Mouse (Mus musculus): ENCODE results near the gene Sez6l2.
"Not testable (repeated sequence)": the region's sequence is repeated elsewhere in the genome, so short reads cannot be mapped to it uniquely, and the experiment has no call there.

Sez6l2 gene

DNA sequence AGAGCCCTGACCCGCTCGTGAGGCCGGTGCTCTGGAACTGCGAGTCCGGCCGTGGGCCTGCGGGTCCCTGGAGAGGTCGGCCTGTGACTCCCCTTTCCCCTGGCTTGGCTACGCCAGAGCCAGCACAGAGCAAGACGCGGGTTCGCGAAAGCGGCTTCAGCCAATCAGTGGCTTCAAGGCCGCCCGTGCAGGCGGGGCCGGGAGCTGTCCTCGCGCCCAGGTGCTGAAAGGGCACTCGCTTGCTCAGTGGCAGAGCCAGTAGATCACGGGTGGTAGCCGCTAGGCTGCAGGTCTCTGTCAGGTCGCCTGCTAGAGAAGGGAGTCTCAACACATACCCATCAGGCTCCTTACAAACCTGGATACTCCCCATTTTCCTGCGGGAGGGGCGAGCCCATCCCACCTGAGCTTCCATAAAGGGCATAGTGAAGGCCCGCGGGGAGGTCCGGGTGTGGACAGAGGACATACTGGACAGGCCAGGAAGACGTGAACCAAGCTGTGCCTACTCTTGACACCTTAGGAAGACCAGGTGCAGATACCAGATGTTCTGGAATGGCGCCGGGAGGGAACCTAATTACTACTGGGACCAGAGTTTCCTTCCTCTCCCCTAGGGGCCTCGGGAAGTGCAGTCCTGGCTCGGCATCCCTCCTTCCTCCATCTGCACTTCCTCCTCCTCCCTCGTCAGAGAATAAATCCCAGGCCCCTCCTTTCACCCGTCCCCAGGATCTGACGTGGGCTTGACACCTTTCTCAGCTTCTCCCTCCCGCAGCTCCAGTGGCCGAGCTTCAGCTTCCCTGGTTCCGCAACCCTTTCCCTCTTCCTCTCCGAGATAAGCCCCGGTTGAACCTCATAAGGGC lies at the start of gene Sez6l2:
Gene Sez6l2, plus strand, starts transcription at position 771 of the 854 bp plus-strand sequence.
- DNase-seq (ENCODE audit: low read depth, low spot score) = peak; percentile 61

DNA sequence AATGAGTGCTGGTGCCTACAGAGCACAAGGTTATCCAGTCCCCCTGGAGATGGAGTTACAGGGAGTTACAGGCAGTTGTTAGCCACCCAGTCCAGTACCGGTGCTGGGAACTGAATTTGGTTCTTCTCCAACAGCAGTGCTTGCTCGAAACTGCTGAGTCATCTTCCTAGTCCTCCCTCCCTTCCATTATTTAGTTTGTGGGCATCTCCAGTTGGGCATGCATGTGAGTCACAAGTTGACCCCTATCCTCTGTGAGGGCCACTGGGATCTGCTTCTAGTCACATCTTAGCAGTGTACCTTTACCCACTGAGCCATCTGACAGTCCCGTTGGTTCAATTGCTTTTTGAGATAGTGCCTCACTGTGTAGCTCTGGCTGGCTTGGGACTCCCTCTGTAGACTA lies 44.8 kb upstream of the Sez6l2 start:
- DNase-seq (ENCODE audit: low read depth, low spot score) = no peak

DNA sequence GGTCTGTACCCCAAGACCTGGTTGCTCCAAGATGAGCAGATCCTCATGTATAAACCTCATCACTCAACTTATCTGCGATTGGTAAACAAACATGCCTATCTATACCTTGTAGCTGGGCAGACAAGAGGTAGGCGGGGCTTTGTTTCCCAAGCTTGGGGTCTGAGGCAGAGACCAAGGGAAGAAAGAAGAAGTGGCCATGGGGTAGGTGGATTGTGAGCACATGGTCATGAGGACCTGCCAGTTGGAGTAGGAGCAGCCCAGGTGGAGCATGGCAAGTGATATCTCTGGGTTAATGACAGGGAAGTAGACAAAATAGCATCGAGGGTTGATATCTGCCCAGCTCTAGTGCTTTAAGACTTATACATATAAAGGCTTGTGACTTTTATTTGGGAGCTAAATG lies 35.5 kb upstream of the Sez6l2 start:
- no peak for DNase-seq (ENCODE audit: low read depth, low spot score)

DNA sequence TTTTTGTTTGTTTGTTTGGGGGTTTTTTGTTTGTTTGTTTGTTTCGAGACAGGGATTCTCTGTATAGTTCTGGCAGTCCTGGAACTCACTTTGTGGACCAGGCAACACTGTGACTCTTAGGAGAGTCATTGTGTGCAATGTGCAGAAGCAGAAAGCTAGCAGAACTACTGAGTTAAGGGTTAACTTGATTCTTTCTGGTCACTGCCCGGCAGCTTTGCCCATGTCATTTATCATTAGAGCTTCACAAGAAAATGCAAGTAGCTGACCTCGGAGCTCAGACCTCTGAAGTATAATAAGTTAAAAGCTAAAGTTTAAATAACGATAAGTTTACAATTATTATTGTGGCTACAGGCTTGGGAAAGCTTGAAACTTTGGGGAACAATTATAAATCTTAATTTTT lies 32.0 kb upstream of the Sez6l2 start:
- not testable (repeated sequence) for DNase-seq (ENCODE audit: low read depth, low spot score)

DNA sequence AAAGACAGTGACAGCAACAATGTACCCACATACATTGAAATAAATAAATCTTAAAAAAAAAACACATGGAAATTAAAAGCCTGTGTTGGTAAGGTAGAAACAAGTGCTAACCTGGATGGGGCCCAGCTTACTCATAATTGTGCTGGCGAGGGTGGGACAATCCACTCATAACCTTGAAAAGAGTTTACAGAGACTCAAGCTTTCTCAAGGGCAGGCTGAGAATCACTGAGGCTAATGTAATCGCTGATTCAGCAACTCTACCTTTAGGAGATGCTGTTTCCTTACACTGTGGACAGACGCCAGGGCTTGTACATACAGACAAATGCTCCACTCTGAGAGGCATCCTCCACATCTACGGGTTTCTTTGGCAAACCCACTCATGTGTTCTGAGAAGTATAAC lies 30.4 kb upstream of the Sez6l2 start:
- DNase-seq (ENCODE audit: low read depth, low spot score) = no peak

DNA sequence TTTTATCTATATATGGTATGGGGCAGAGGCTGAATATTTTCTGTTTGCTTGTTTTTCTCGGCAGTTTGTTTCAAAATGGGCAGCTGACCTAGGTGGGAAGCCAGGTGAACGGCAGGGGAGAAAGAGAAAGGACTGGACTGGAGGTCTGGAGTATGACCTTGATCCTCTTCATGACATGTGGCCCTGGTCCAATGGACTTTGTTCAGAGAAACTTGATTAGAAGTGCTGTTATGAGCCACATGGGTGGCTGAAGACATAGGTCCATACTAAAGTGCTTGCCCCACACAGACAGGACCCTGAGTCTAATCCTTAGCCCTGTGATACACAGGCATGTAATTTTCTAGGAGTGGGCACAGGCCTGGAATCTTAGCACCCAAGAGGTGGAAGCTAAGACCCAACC lies 28.8 kb upstream of the Sez6l2 start:
- DNase-seq (ENCODE audit: low read depth, low spot score) = no peak

DNA sequence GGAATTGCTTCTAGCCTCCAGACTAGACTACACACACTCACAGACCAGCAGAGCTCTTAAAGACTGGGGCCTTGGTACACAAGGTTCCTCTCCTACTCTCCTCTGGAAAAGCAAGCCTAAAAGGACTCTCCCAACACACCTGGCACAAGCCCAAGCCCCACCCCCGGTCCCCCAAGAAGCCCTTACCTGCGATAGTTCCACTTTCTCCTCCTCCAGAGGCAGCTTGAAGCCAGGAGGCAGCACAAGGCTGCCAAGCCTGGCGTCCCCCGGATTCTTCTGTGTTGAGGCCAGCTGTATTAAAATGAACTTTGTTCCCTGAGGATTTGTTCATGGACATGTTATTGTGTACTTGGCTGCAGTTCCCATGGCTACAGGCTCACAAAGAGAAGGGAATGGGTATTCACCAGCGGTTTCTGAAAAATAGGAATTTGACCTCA lies 27.7 kb upstream of the Sez6l2 start, which contains the start of gene Tmem219:
Gene Tmem219, minus strand, starts transcription at position 294 of the 437 bp plus-strand sequence.
- no peak for DNase-seq (ENCODE audit: low read depth, low spot score)

DNA sequence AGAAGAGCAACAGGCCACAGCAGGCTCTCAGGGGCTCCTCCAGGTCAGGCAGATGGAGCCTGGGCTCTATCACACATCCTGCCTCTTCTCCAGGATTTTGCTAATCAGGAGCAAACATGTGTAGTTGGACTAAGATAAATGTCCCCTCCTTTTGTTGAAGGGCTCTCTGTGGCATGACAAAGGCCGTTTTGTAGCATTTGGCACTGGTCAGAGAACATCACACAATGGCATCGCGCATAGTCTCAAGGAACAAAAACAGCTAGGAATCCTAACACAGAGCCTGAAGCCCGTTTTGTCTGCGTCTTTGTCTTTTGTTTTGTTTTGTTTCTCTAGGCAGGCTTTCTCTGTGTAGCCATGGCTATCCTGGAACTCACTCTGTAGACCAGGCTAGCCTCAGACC lies 26.4 kb upstream of the Sez6l2 start:
- no peak for DNase-seq (ENCODE audit: low read depth, low spot score)

DNA sequence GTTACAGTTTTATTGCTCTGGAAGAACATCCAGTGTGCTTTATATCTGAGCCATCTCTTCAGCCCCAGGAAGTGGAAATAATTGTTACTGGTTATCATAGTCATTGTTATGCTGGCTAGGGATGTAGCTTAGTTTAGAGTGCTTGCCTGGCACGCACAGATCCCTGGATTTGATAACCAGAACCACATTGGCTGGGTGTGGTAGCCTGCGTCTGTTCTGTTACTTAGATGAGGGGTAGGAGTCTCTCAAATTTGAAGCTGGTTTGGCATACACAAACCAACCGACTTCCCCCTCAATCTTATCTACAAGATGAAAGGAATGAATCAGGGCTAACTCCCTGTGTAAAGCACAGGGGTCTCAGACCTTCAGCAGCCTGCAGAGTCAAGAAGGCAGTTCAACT lies 24.1 kb upstream of the Sez6l2 start:
- DNase-seq (ENCODE audit: low read depth, low spot score) = no peak

DNA sequence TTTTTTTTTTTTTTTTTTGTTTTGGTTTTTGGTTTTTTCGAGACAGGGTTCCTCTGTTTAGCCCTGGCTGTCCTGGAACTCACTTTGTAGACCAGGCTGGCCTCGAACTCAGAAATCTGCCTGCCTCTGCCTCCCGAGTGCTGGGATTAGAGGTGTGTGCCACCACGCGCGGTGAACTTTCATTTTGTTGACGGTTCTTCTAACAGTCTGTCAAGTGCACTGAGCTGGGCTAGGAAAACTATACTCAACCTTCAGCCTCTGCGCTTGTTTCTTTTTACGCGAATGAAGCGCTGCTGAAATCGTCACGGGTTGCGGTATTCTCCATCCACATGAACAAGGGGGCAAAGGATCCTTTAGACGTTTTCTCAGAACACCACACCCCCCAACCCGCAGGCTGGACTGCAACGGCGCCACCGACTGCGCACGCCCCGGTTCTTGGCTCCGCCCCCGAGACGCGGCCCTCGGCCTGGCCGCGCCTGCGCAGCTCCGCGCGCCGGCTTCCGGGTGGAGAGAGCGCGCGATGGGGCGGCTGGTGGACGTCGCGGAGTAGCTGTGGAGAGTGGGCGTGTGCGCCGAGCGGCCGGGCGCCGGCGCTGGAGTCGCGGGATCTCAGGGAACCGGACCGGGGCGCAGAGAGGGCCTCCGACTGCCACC lies 21.9 kb upstream of the Sez6l2 start, which contains the start of gene Kctd13:
Gene Kctd13, plus strand, starts transcription at position 496 of the 654 bp plus-strand sequence.
- peak; percentile 75 for DNase-seq (ENCODE audit: low read depth, low spot score)

DNA sequence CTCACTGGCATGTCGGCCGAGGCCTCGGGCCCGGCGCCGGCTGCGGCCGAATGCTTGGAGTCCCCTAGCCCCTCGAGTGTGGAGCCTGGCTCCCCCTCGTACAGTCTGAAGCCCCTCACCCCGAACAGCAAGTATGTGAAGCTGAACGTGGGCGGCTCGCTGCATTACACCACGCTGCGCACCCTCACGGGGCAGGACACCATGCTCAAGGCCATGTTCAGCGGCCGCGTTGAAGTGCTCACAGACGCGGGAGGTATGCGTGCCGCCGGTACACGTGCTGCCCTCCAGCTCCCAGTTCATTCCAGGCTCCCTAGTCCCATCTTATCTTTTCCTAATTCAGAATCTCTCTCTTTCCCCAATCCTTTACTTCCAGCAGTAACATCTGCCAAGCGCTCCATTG lies 21.3 kb upstream of the Sez6l2 start:
- DNase-seq (ENCODE audit: low read depth, low spot score) = no peak

DNA sequence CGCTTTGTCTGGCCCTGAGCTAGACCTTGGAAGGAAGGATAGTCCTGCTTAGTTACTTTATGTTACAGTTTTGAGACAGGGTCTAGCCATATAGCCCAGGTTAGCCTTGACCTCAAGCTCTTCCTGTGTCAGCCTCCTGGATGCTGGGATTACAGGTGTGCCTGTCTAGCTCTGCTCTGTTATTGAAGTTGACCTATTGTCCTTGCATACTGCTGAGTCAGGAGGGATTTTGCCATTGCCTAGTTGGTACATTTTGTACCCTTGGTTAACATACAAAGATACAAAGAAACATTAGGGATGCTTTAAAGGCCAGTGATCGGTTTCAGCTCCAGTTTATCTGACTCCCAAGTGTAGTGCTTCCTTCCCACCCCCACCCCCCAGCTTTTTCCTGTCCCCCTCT lies 17.7 kb upstream of the Sez6l2 start:
- DNase-seq (ENCODE audit: low read depth, low spot score) = no peak

DNA sequence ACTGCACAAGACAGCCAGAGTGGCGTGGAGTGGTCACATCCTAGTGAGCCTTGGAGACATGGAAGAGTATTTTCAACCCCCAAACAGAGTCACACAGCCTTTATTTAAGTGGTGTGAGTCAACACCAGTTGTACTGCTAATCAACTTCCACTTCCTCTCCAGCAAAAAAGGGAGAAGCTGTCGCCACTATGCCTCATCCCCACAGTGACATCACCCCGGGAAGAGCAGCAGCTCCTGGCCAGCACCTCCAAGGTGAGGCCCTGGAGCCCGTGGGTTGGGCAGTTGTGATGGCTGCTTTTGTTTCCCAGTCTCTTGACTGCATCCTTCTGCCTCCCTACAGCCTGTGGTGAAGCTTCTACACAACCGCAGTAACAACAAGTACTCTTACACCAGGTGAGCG lies 9.2 kb upstream of the Sez6l2 start:
- no peak for DNase-seq (ENCODE audit: low read depth, low spot score)

DNA sequence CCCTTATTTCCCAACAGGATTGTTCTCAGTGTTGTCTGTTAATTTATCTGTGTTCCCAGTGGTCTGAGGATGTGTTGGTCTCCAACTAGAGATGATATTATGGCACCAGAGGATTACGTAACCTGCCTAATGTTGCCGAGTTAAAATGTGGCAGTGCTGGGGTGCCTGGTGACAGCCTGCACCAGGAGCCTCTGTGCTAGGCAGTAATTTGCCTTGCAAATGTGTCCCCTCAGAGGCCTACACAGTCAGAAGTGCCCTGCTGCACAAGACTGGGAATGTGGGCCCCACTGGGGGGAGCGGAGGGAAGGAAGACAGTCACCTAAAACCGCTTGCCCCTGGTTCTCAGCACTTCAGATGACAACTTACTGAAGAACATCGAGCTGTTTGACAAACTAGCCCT lies 8.6 kb upstream of the Sez6l2 start:
- no peak for DNase-seq (ENCODE audit: low read depth, low spot score)

DNA sequence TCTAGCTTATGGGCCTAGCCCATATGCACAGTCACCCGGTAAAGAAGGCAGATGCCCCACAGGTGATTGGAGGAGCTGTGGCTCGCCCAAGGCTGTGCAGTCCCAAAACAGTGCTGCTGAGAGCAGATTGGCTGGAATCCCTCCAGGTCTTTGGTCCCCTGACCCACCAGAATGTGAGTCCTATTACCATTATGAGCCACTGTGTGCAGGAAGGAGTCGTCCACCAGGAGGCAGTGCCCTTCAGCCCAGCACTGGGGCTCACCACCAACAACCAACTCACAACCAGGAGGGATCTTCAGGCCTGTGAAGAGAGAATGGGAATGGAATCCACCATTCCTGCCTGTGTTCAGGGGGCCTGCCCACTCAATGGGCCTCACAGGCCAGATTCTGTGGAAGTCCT lies 3.8 kb upstream of the Sez6l2 start:
- DNase-seq (ENCODE audit: low read depth, low spot score) = no peak

DNA sequence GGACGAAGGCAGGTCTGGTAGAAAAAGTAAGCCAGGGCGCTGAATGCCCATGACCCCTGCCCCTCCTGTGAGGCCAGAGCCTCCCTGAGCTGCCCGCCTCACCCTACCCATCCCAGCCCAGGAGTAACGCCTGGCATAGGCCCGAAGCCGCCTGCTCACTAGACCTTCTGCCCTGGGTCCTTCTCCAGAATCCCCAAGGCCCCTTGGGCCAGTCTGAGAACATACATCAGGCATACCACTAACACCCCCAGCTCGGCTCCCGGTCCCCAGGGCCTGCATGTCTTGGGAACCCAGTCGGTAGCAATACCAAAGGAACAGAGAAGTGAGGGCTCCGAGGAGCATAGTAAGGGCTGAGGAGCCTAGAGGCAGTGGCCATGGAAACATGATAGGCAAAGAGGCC lies 1.7 kb upstream of the Sez6l2 start:
- DNase-seq (ENCODE audit: low read depth, low spot score) = no peak

DNA sequence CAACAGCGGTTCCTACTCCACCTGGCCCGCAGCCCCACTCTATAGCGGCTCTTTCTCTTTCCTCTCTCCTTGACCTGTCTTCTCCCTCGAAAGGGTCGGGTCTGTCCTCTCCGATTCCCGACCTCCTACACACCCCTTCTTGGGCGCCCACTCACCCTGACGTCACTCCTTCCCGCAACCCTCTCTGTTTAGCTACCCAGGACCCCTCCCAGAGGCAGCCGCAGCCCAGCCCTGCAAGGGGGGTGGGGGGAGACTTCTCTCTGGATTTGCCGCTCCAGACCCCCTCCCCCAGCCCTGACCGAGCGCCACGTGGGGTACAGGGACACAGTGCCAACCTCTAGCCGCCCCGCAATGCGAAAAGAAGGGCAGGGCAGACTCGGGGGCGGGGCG lies 965 bp upstream of the Sez6l2 start, which contains the start of gene Asphd1:
Gene Asphd1, minus strand, starts transcription at position 180 of the 390 bp plus-strand sequence.
- no peak for DNase-seq (ENCODE audit: low read depth, low spot score)

DNA sequence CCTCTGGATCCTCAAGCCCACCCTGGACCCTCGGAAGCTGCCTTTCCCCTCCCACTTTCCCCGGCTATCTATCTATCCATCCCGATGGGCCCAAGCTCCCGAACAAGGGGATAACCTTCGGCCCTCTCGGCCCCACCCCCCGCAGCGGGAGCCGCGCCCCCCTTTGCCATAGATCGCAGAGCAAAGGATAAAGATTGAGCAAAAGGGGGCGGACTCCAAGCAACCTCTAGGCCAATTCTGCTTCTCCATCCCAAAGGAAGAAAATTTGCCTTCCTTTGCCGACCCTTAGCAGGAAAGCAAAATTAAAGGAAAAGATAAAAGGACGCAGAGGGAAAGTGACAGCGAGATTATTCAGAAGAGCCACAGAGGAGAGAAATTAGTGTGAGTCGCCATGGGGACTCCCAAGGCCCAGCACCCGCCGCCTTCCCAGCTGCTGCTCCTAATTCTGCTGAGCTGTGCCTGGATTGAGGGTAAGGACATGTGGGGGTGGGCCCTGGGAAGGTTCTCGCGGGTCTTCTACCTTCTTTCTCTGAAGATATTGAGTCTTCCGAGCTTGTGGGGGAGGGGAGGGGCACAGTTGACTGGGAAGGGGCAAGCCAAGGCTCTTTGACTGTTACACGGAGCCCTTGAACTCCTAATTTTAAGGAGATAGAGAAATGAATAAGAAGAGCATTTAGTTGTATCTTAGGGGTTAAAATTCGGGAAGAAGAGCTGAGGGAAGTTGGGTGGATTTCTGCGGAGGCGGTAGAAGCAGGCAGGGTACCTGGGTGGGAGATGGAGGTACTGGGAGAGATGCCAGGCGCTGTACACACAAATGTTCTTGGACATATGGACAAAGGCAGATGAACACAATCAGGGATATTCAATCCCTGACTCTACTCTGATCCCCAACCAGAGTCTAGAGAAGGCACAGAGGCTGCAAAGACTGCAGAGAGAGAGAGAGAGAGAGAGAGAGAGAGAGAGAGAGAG lies 568 bp downstream of the Sez6l2 start:
- DNase-seq (ENCODE audit: low read depth, low spot score) = no peak

DNA sequence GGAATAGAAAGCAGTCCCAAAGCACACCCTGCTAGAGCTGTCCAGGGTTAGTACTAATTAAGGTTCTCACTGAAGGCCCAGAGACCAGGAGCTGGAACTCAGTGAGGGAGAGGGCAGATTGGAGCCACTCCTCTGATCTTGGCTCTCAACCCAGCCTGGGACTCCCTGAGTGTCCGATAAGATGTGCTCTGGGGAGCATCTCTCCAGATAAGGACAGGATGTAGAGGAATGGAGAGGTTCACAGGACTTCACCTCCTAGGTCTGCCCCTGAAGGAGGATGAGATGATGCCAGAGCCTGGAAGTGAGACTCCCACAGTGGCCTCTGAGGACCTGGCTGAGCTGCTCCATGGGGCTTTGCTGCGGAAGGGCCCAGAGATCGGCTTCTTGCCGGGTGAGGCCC lies 1.4 kb downstream of the Sez6l2 start:
- DNase-seq (ENCODE audit: low read depth, low spot score) = no peak

DNA sequence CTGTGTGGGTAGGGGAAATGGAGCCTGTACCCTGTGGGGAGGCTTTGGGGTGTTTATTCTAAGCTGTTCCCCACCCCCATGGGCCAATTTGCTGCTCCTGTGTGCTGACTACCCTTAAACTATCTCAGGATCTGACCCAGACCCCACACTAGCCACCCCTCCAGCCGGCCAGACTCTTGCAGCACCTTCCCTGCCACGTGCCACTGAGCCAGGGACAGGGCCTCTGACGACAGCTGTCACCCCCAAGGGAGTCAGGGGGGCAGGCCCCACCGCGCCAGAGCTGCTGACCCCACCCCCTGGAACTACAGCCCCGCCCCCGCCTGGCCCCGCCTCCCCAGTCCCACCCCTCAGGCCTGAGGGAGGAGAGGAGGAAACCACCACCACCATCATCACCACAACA lies 2.3 kb downstream of the Sez6l2 start:
- no peak for DNase-seq (ENCODE audit: low read depth, low spot score)

DNA sequence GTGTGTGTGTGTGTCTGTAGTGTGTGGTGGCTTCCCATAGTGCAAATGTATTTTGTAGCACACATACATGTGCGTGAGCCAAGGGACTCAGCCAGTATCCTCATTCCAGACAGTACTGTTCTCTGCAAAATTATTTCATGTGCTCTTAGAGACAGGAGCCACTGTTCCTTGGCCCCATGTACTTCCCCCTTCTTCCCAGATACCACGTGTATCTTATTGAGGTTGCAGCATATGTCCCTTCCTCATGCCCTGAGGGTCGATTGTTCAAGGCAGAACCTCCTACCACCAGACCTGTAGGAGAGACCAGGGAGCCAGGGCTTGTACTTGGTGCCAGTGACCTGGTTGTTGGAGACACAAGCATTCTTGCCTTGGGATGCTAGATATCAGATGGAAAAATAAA lies 4.8 kb downstream of the Sez6l2 start:
- DNase-seq (ENCODE audit: low read depth, low spot score) = no peak

DNA sequence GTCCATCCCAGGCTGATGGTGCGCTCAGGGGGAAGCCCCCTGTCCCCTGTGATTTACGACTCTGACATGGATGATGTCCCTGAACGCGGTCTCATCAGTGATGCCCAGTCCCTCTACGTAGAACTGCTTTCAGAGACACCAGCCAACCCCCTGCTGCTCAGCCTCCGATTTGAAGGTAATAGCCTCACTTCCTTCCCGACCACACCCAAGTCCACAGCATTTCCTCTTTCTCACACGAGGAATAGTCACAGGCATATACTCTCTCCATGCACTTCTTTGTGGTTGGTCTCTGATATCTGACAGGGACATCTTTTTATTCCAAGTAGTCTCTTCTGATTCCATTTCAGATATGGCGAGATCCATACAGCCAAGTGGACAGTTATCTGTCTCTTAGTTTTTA lies 9.4 kb downstream of the Sez6l2 start:
- DNase-seq (ENCODE audit: low read depth, low spot score) = no peak
